Mouse (Mus musculus) E14TG2a.4 (cell line): Measurements from ENCODE around the gene Bloc1s5.

Source experiments
- H3K27me3 ChIP-seq: 2 replicates; pipeline ENCODE4 v1.6.1; 2014; ENCODE audit warnings: low read length, control low read depth; ENCODE audit not compliant: insufficient read depth
- H3K36me3 ChIP-seq: 2 replicates; pipeline ENCODE4 v1.6.1; 2014; ENCODE audit warnings: low read length, control low read depth; ENCODE audit not compliant: insufficient read depth
- H3K4me1 ChIP-seq: replicated peaks from 2 replicates; pipeline ENCODE4 v1.6.1; 2014; ENCODE audit warnings: low read depth, low read length, control low read depth
- H3K4me3 ChIP-seq: replicated peaks from 2 replicates; pipeline ENCODE4 v1.5.1; 2014; ENCODE audit warnings: mild to moderate bottlenecking, low read length
- H3K9me3 ChIP-seq: 2 replicates; pipeline ENCODE4 v1.6.1; 2014; ENCODE audit warnings: low read length, control low read depth
- CTCF ChIP-seq: conservative IDR thresholded peaks from 2 replicates; pipeline ENCODE4 v1.5.1; 2014; ENCODE audit warnings: low read length
- NANOG ChIP-seq: IDR thresholded peaks from 2 replicates; pipeline ENCODE4 v1.6.1; 2014; ENCODE audit warnings: borderline replicate concordance, low read length, mixed read lengths
- POU5F1 ChIP-seq: IDR thresholded peaks from 2 replicates; pipeline ENCODE4 v1.6.1; 2014; ENCODE audit warnings: low read length, borderline replicate concordance

The Bloc1s5 gene

DNA sequence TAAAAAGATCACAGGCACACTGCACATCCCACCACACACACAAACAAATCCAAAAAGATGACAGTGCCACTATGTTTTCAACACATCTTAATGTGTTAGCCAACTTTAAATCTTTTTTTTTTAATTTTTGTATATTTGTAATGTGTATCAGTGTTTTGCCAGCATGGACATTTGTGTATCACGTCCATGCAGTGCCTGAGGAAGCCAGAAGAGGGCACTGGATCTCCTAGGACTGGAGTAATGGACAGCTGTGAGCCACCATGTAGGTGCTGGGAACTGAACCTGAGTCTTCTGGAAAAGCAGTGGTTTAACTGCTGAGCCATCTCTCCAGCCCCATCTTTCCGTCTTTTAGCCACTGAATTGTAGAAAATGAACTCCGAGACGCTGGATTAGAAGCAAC is 22.7 kb downstream of the Bloc1s5 start:
- H3K4me3 ChIP-seq = no peak overlapping the region
- TF ChIP-seq POU5F1 (no peak), NANOG (no peak), CTCF (peak; percentile 52)
- H3K27me3 ChIP-seq = no peaks in the 10 kb centered on the region
- no peaks in the 10 kb centered on the region for H3K4me1 ChIP-seq
- H3K9me3 ChIP-seq = no peaks in the 10 kb centered on the region
- H3K36me3 ChIP-seq = peaks cover 13% of the 10 kb centered on the region

GRCm38 (mm10) chr13:38610336-38610735 is 24.6 kb downstream of the Bloc1s5 start:
- Histone ChIP-seq H3K27me3 (no peaks in the 10 kb centered on the region), H3K9me3 (no peaks in the 10 kb centered on the region), H3K36me3 (peaks cover 13% of the 10 kb centered on the region), H3K4me3 (no peak overlapping the region), H3K4me1 (no peaks in the 10 kb centered on the region)
- TF ChIP-seq CTCF (no peak), NANOG (no peak), POU5F1 (no peak)

GRCm38 (mm10) chr13:38607130-38607529 is 27.8 kb downstream of the Bloc1s5 start:
- TF ChIP-seq CTCF (no peak), POU5F1 (no peak), NANOG (no peak)
- H3K36me3 ChIP-seq = peaks cover 14% of the 10 kb centered on the region
- no peaks in the 10 kb centered on the region for H3K9me3 ChIP-seq
- no peaks in the 10 kb centered on the region for H3K27me3 ChIP-seq
- H3K4me3 ChIP-seq = no peak overlapping the region
- H3K4me1 ChIP-seq = peaks cover 14% of the 10 kb centered on the region

DNA sequence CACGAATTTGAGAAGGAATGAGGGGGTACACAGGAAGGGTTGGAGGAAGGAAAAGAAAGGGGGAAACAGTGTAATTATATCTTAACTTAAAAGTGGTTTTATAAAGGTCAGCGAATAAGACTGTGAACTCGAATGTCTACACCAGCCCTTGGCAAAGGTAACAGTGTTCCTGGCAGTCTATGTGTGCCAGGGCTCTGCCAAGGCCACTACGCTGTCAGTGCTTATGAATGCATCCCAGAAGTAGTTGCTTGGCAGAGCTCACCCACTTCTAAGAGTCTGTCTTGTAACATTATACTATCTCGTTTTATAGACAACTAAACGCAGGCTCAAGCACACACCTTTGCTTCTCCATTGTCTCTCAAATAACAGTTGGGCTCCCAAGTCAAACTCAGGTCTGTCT is 29.6 kb downstream of the Bloc1s5 start:
- TF ChIP-seq NANOG (no peak), POU5F1 (no peak), CTCF (no peak)
- Histone ChIP-seq H3K27me3 (no peaks in the 10 kb centered on the region), H3K9me3 (no peaks in the 10 kb centered on the region), H3K36me3 (peaks cover 15% of the 10 kb centered on the region), H3K4me1 (peaks cover 16% of the 10 kb centered on the region), H3K4me3 (no peak overlapping the region)

- TF ChIP-seq CTCF (no peak), NANOG (no peak), POU5F1 (no peak)
- H3K4me3 ChIP-seq = no peak overlapping the region
- peaks cover 16% of the 10 kb centered on the region for H3K4me1 ChIP-seq
- H3K36me3 ChIP-seq = peaks cover 15% of the 10 kb centered on the region
- H3K27me3 ChIP-seq = no peaks in the 10 kb centered on the region
- no peaks in the 10 kb centered on the region for H3K9me3 ChIP-seq
Observed at GRCm38 (mm10) chr13:38602966-38603365, 31.9 kb downstream of the Bloc1s5 start.

GRCm38 (mm10) chr13:38602243-38602832 is 32.6 kb downstream of the Bloc1s5 start:
- no peak for TF ChIP-seq CTCF
- H3K36me3 ChIP-seq = peaks cover 15% of the 10 kb centered on the region
- H3K4me3 ChIP-seq = no peak overlapping the region
- H3K9me3 ChIP-seq = no peaks in the 10 kb centered on the region
- no peaks in the 10 kb centered on the region for H3K27me3 ChIP-seq
- peaks cover 16% of the 10 kb centered on the region for H3K4me1 ChIP-seq

GRCm38 (mm10) chr13:38600811-38601210 is 34.1 kb downstream of the Bloc1s5 start:
- Histone ChIP-seq H3K27me3 (no peaks in the 10 kb centered on the region), H3K9me3 (no peaks in the 10 kb centered on the region), H3K4me1 (peaks cover 16% of the 10 kb centered on the region), H3K4me3 (no peak overlapping the region), H3K36me3 (peaks cover 15% of the 10 kb centered on the region)
- TF ChIP-seq NANOG = no peak
- TF ChIP-seq POU5F1 = no peak
- no peak for TF ChIP-seq CTCF

- 0 out of 2 replicates have a peak, but pooled peaks cover 1% of the 10 kb centered on the region for H3K36me3 ChIP-seq
- TF ChIP-seq CTCF = no peak
- TF ChIP-seq POU5F1 = no peak
- no peak overlapping the region for H3K4me3 ChIP-seq
- H3K9me3 ChIP-seq = no peaks in the 10 kb centered on the region
- H3K4me1 ChIP-seq = peaks cover 3% of the 10 kb centered on the region; the same call in 1 of the 2 replicates
- no peaks in the 10 kb centered on the region; the same call in 1 of the 2 replicates for H3K27me3 ChIP-seq
Observed at GRCm38 (mm10) chr13:38597076-38597475, 37.8 kb downstream of the Bloc1s5 start.

DNA sequence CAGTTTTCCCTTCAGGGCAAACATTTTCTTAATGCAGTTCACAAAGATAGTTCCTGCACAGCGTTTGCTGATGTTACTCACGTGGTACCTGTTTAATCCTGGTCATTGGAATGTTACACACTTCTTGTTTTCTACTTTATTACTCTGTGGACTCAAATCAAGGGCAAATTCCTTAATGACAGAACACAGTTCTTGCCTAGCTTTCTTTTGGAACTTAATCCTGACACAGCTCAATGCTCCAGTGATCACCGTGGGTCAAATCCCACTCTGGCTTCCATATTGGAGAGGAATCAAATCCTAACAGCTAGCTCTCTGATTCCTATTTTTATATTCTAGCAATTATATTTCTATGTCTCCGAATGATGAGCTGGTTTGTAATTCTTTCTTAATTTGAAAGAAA is 38.4 kb downstream of the Bloc1s5 start:
- TF ChIP-seq NANOG (no peak), CTCF (no peak)
- Histone ChIP-seq H3K9me3 (no peaks in the 10 kb centered on the region), H3K4me3 (no peak overlapping the region), H3K36me3 (no peaks in the 10 kb centered on the region), H3K27me3 (no peaks in the 10 kb centered on the region; the same call in 1 of the 2 replicates), H3K4me1 (0 out of 2 replicates have a peak, but pooled peaks cover 2% of the 10 kb centered on the region)
